In genomic region chr5:134437459-134437827, GRCm38 (mm10) we compare ENCODE assay signal across 8 mouse cellular contexts. TPM values are rescaled to one million over a fixed set of nuclear protein-coding genes. Genes with fewer than 3 reads are reported as not detected.
DNase-seq lines count a peak whose midpoint lies in the region; ATAC-seq and TF ChIP-seq lines count a peak whose summit lies in the region.

No protein-coding gene starts in this region.

- no peak overlapping the region for H3K4me2 ChIP-seq in hindbrain, embryonic 13.5 days
- H3K4me2 ChIP-seq in hindbrain, embryonic 11.5 days (replicated peaks; ENCODE audit: low read depth, low read length), result no peak overlapping the region
- H3K4me2 ChIP-seq in midbrain, postnatal 0 days (ENCODE audit: low read depth, low read length, poor library complexity, severe bottlenecking), result no peak overlapping the region

- intact Hi-C loops in heart, postnatal 14 days (cut with DNase I), result no loop called here

- H3K9ac ChIP-seq in hindbrain, embryonic 13.5 days, result no peak overlapping the region
- no peak overlapping the region for H3K9ac ChIP-seq in hindbrain, embryonic 11.5 days (ENCODE audit: low read depth, low read length)
- H3K9ac ChIP-seq in ES-Bruce4 (ENCODE audit: low read depth, poor library complexity, severe bottlenecking), result no peak overlapping the region
- H3K9ac ChIP-seq in midbrain, postnatal 0 days (replicated peaks; ENCODE audit: low read length, poor library complexity, severe bottlenecking), result no peak overlapping the region

- H3K4me3 ChIP-seq in hindbrain, embryonic 13.5 days, result no peak overlapping the region
- no peak overlapping the region for H3K4me3 ChIP-seq in hindbrain, embryonic 11.5 days (ENCODE audit: low read depth, low read length)
- H3K4me3 ChIP-seq in ES-Bruce4 (ENCODE audit: low read depth, low read length), result peak overlapping the region; percentile 18
- no peak overlapping the region for H3K4me3 ChIP-seq in midbrain, postnatal 0 days (ENCODE audit: low read depth, low read length)
- no peak overlapping the region for H3K4me3 ChIP-seq in thymus, adult 2 months (ENCODE audit: control insufficient read depth, insufficient read depth, low read length)

- no peaks in the 10 kb centered on the region for H3K9me3 ChIP-seq in hindbrain, embryonic 13.5 days
- no peaks in the 10 kb centered on the region for H3K9me3 ChIP-seq in hindbrain, embryonic 11.5 days (ENCODE audit: control insufficient read depth, low read length)
- H3K9me3 ChIP-seq in ES-Bruce4 (replicated peaks; ENCODE audit: control insufficient read depth, insufficient read depth, low read length, poor library complexity, severe bottlenecking), result no peaks in the 10 kb centered on the region
- no peaks in the 10 kb centered on the region for H3K9me3 ChIP-seq in midbrain, postnatal 0 days (ENCODE audit: low read length)

- peaks cover 24% of the 10 kb centered on the region for H3K36me3 ChIP-seq in hindbrain, embryonic 13.5 days
- peaks cover 6% of the 10 kb centered on the region for H3K36me3 ChIP-seq in hindbrain, embryonic 11.5 days (ENCODE audit: control insufficient read depth, insufficient read depth, low read length)
- no peaks in the 10 kb centered on the region for H3K36me3 ChIP-seq in ES-Bruce4 (ENCODE audit: control insufficient read depth, insufficient read depth, low read length, poor library complexity, severe bottlenecking)
- H3K36me3 ChIP-seq in midbrain, postnatal 0 days (ENCODE audit: insufficient read depth, low read length), result no peaks in the 10 kb centered on the region
- H3K36me3 ChIP-seq in thymus, adult 2 months (ENCODE audit: control insufficient read depth, insufficient read depth, low read length), result no peaks in the 10 kb centered on the region

- TF ChIP-seq POLR2A in ES-Bruce4 (IDR thresholded peaks at IDR 0.05; ENCODE audit: insufficient read depth, low read length), result no peak
- no peak for TF ChIP-seq POLR2A in thymus, adult 2 months (IDR thresholded peaks at IDR 0.05; ENCODE audit: control insufficient read depth, extremely low read depth, insufficient read depth, low read length, poor library complexity)

- H3K4me1 ChIP-seq in hindbrain, embryonic 13.5 days (replicated peaks), result peaks cover 52% of the 10 kb centered on the region
- H3K4me1 ChIP-seq in hindbrain, embryonic 11.5 days (replicated peaks; ENCODE audit: control insufficient read depth, insufficient read depth, low read length), result no peaks in the 10 kb centered on the region
- peaks cover 25% of the 10 kb centered on the region for H3K4me1 ChIP-seq in ES-Bruce4 (ENCODE audit: control insufficient read depth, insufficient read depth, low read length)
- peaks cover 5% of the 10 kb centered on the region; the same call in 1 of the 2 replicates for H3K4me1 ChIP-seq in midbrain, postnatal 0 days (ENCODE audit: insufficient read depth, low read length)
- H3K4me1 ChIP-seq in thymus, adult 2 months (replicated peaks; ENCODE audit: control insufficient read depth, insufficient read depth, low read length), result peaks cover 57% of the 10 kb centered on the region

- WGBS in hindbrain, embryonic 13.5 days, result 80% methylated on average over 14 of the region's 14 CpGs
- WGBS in hindbrain, embryonic 11.5 days, result 93% methylated on average over 14 of the region's 14 CpGs
- 60% methylated on average over 14 of the region's 14 CpGs for WGBS in midbrain, postnatal 0 days
- 27% methylated on average over 14 of the region's 14 CpGs for WGBS in thymus, adult 2 months

- no peaks in the 10 kb centered on the region for H3K27me3 ChIP-seq in hindbrain, embryonic 13.5 days
- no peaks in the 10 kb centered on the region for H3K27me3 ChIP-seq in hindbrain, embryonic 11.5 days (ENCODE audit: control insufficient read depth, insufficient read depth, low read length)
- H3K27me3 ChIP-seq in ES-Bruce4 (ENCODE audit: control insufficient read depth, insufficient read depth, low read length, poor library complexity, severe bottlenecking), result no peaks in the 10 kb centered on the region
- no peaks in the 10 kb centered on the region for H3K27me3 ChIP-seq in midbrain, postnatal 0 days (ENCODE audit: insufficient read depth, low read length)
- H3K27me3 ChIP-seq in thymus, adult 2 months (ENCODE audit: control insufficient read depth, insufficient read depth, low read length), result no peaks in the 10 kb centered on the region

- TF ChIP-seq CTCF in ES-Bruce4 (IDR thresholded peaks at IDR 0.05; ENCODE audit: low read depth, low read length), result no peak
- no peak for TF ChIP-seq CTCF in midbrain, postnatal 0 days (IDR thresholded peaks at IDR 0.05)
- TF ChIP-seq CTCF in thymus, adult 2 months (IDR thresholded peaks at IDR 0.05; ENCODE audit: borderline replicate concordance, control insufficient read depth, extremely low read depth, insufficient read depth, low read length, poor library complexity), result no peak

- no peak for TF ChIP-seq EP300 in ES-Bruce4 (IDR thresholded peaks at IDR 0.05; ENCODE audit: insufficient read depth, low read depth, low read length)

- DNase-seq in hindbrain, embryonic 11.5 days (ENCODE audit: low spot score), result no peak
- peak; percentile 57 to 70 for DNase-seq in cerebellum, postnatal 25 days
- peak; percentile 67 to 79 for DNase-seq in heart, postnatal 14 days
- DNase-seq in layer of hippocampus, postnatal 36 days, result peak; percentile 36 to 53
- peak; percentile 61 for DNase-seq in midbrain, postnatal 0 days (ENCODE audit: low spot score)
- DNase-seq in thymus, adult 2 months, result no peak

- ATAC-seq in hindbrain, embryonic 13.5 days (ENCODE audit: low FRiP score), result no peak
- no peak for ATAC-seq in hindbrain, embryonic 11.5 days (ENCODE audit: low FRiP score)
- ATAC-seq in midbrain, postnatal 0 days (ENCODE audit: low FRiP score), result no peak

- H3K27ac ChIP-seq in hindbrain, embryonic 13.5 days, result 0 out of 2 replicates have a peak overlapping the region, but pooled peaks have one; percentile 30
- H3K27ac ChIP-seq in hindbrain, embryonic 11.5 days (ENCODE audit: low read depth, low read length), result no peak overlapping the region
- peak overlapping the region; percentile 58 for H3K27ac ChIP-seq in ES-Bruce4 (ENCODE audit: insufficient read depth, low read length)
- no peak overlapping the region for H3K27ac ChIP-seq in midbrain, postnatal 0 days (ENCODE audit: low read depth, low read length)
- no peak overlapping the region for H3K27ac ChIP-seq in thymus, adult 2 months (ENCODE audit: control insufficient read depth, insufficient read depth, low read length)

RNA-seq across cellular contexts. Expression of gene Gtf2ird1, which starts 19.1 kb away (rescaled TPM):
- 74.5 and 76.0 TPM in 2 replicates for polyA plus RNA-seq in hindbrain, embryonic 13.5 days (2015; fragmentation: Nextera tagmentation; extraction: Ambion mirVana)
- 65.3 and 69.3 TPM in 2 replicates for polyA plus RNA-seq in hindbrain, embryonic 11.5 days (2014; fragmentation: Nextera tagmentation; extraction: Ambion mirVana)
- polyA plus RNA-seq in ES-Bruce4 (2011; ENCODE audit: insufficient read depth, insufficient read length, low read depth, missing spikeins), result 91.5 and 94.2 TPM in 2 replicates
- total RNA-seq in heart, postnatal 14 days (2021), result 10 to 100 TPM; 28.6 to 30.9 TPM
- total RNA-seq in layer of hippocampus, postnatal 36 days (2021), result 10 to 100 TPM; 28.4 to 31.3 TPM
- 53.4 and 69.5 TPM in 2 replicates for total RNA-seq in midbrain, postnatal 0 days (2014; rRNA removed)
- polyA plus RNA-seq in midbrain, postnatal 0 days (2015; fragmentation: Nextera tagmentation; extraction: Ambion mirVana), result 50.9 and 54.3 TPM in 2 replicates
- polyA plus RNA-seq in thymus, adult 2 months (2012; rRNA removed), result 75.6 and 83.9 TPM in 2 replicates

Comparison
In these comparisons a context has a peak if more than half of its experiments do, and no peak if none do; other contexts are left out.
1. H3K27ac ChIP-seq: peak in hindbrain, embryonic 13.5 days (single experiment) and ES-Bruce4 (single experiment); none in hindbrain, embryonic 11.5 days (single experiment), midbrain, postnatal 0 days (single experiment) and thymus, adult 2 months (single experiment).
2. DNase-seq: peak in cerebellum, postnatal 25 days (2 of 2), heart, postnatal 14 days (2 of 2), layer of hippocampus, postnatal 36 days (2 of 2) and midbrain, postnatal 0 days (single experiment); none in hindbrain, embryonic 11.5 days (single experiment) and thymus, adult 2 months (single experiment).